Mouse (Mus musculus) neural tube, embryonic 12.5 days (tissue): ENCODE results near the gene Mfsd5. TPM values are rescaled to one million over a fixed set of nuclear protein-coding genes. Genes with fewer than 3 reads are reported as not detected.

ENCODE experiments used
- ATAC-seq: fragments of 200-750 bp; cut with Nextera tagmentation; 2 replicates; pipeline ENCODE4 v1.8.0; 2017; ENCODE audit warnings: low read depth, mild to moderate bottlenecking, moderate TSS enrichment, moderate library complexity; ENCODE audit not compliant: low FRiP score
- H3K27ac ChIP-seq: fragments of 300-500 bp; sonication (generic); 2 replicates; pipeline ENCODE4 v1.5.1; 2016
- H3K27me3 ChIP-seq: fragments of 300-500 bp; sonication (generic); replicated peaks from 2 replicates; pipeline ENCODE4 v1.6.1; 2016; ENCODE audit warnings: mild to moderate bottlenecking
- H3K36me3 ChIP-seq: fragments of 300-500 bp; sonication (generic); 2 replicates; pipeline ENCODE4 v1.6.1; 2016; ENCODE audit warnings: mild to moderate bottlenecking
- H3K4me1 ChIP-seq: fragments of 300-500 bp; sonication (generic); 2 replicates; pipeline ENCODE4 v1.6.1; 2016
- H3K4me2 ChIP-seq: fragments of 300-500 bp; sonication (generic); replicated peaks from 2 replicates; pipeline ENCODE4 v1.6.1; 2016; ENCODE audit warnings: mild to moderate bottlenecking
- H3K4me3 ChIP-seq: fragments of 300-500 bp; sonication (generic); 2 replicates; pipeline ENCODE4 v1.5.1; 2016
- H3K9ac ChIP-seq: fragments of 300-500 bp; sonication (generic); 2 replicates; pipeline ENCODE4 v1.6.1; 2016; ENCODE audit warnings: mild to moderate bottlenecking
- H3K9me3 ChIP-seq: fragments of 300-500 bp; sonication (generic); 2 replicates; pipeline ENCODE4 v1.6.1; 2016; ENCODE audit warnings: mild to moderate bottlenecking
- WGBS: fragments of 180-500 bp; shearing (Covaris S2); methylation state at CpG from one replicate; pipeline ENCODE4 v1.1.7; 2016; 5-methylcytosine and 5-hydroxymethylcytosine counted together
- polyA plus RNA-seq: library from polyadenylated mRNA; unstranded; fragments of >200 nt; fragmentation: Nextera tagmentation; extraction: Ambion mirVana; gene quantifications from 2 replicates; pipeline ENCODE4 v1.2.1, GENCODE M21; 2016

Mfsd5 gene
- 53.2 and 56.4 TPM in 2 replicates for polyA plus RNA-seq

GRCm38 (mm10) chr15:102279092-102279782 lies at the start of gene Mfsd5:
TSS of gene Mfsd5 (plus strand) at chr15:102279454.
- peak within 1 kb of the TSS; percentile 96 for H3K4me2 ChIP-seq
- H3K4me1 ChIP-seq: peaks cover 14% of the 10 kb centered on the region
- ATAC-seq: peak; percentile 97
- peak within 1 kb of the TSS; percentile 74 for H3K9ac ChIP-seq
- H3K27ac ChIP-seq: peak within 1 kb of the TSS; percentile 53; the same call in 1 of the 2 replicates
- H3K36me3 ChIP-seq: peaks cover 25% of the 10 kb centered on the region
- H3K4me3 ChIP-seq: peak within 1 kb of the TSS; percentile 86
- no peaks in the 10 kb centered on the region for H3K27me3 ChIP-seq
- under 1% methylated on average over 65 of the region's 65 CpGs for WGBS
- H3K9me3 ChIP-seq: no peaks in the 10 kb centered on the region

GRCm38 (mm10) chr15:102230408-102231321 lies 48.6 kb upstream of the Mfsd5 start:
- Histone ChIP-seq H3K4me3 (no peak overlapping the region), H3K9ac (no peak overlapping the region), H3K27ac (no peak overlapping the region), H3K4me2 (no peak overlapping the region), H3K36me3 (0 out of 2 replicates have a peak, but pooled peaks cover 4% of the 10 kb centered on the region), H3K9me3 (no peaks in the 10 kb centered on the region), H3K4me1 (no peaks in the 10 kb centered on the region; the same call in 1 of the 2 replicates), H3K27me3 (no peaks in the 10 kb centered on the region)
- 85% methylated on average over 17 of the region's 17 CpGs for WGBS
- ATAC-seq: no peak

GRCm38 (mm10) chr15:102231748-102232147 lies 47.5 kb upstream of the Mfsd5 start, which contains the start of gene Itgb7:
TSS of gene Itgb7 (minus strand) at chr15:102231944.
- Histone ChIP-seq H3K4me3 (no peak within 1 kb of the TSS), H3K9me3 (no peaks in the 10 kb centered on the region), H3K9ac (no peak within 1 kb of the TSS), H3K36me3 (0 out of 2 replicates have a peak, but pooled peaks cover 4% of the 10 kb centered on the region), H3K27ac (no peak within 1 kb of the TSS), H3K4me2 (no peak within 1 kb of the TSS), H3K27me3 (no peaks in the 10 kb centered on the region), H3K4me1 (no peaks in the 10 kb centered on the region; the same call in 1 of the 2 replicates)
- 59% methylated on average over 6 of the region's 6 CpGs for WGBS
- ATAC-seq: no peak

GRCm38 (mm10) chr15:102232764-102233163 lies 46.5 kb upstream of the Mfsd5 start:
- no peak overlapping the region for H3K4me2 ChIP-seq
- WGBS: 88% methylated on average over 7 of the region's 7 CpGs

GRCm38 (mm10) chr15:102233896-102234295 lies 45.4 kb upstream of the Mfsd5 start:
- H3K27ac ChIP-seq: no peak overlapping the region
- no peak overlapping the region for H3K9ac ChIP-seq
- no peak overlapping the region for H3K4me3 ChIP-seq
- 0 out of 2 replicates have a peak, but pooled peaks cover 4% of the 10 kb centered on the region for H3K36me3 ChIP-seq
- WGBS: 18% methylated on average over 2 of the region's 2 CpGs
- H3K4me1 ChIP-seq: no peaks in the 10 kb centered on the region; the same call in 1 of the 2 replicates
- H3K9me3 ChIP-seq: no peaks in the 10 kb centered on the region
- ATAC-seq: no peak
- H3K4me2 ChIP-seq: no peak overlapping the region
- H3K27me3 ChIP-seq: no peaks in the 10 kb centered on the region

More at GRCm38 (mm10) chr15:102232764-102233163, 46.5 kb upstream of the Mfsd5 start:
- Histone ChIP-seq H3K4me3 (no peak overlapping the region), H3K36me3 (0 out of 2 replicates have a peak, but pooled peaks cover 4% of the 10 kb centered on the region), H3K27ac (no peak overlapping the region), H3K4me1 (no peaks in the 10 kb centered on the region; the same call in 1 of the 2 replicates), H3K9me3 (no peaks in the 10 kb centered on the region), H3K9ac (no peak overlapping the region), H3K27me3 (no peaks in the 10 kb centered on the region)
- no peak for ATAC-seq

- peaks cover 4% of the 10 kb centered on the region; the same call in 1 of the 2 replicates for H3K27me3 ChIP-seq
- H3K36me3 ChIP-seq: 0 out of 2 replicates have a peak, but pooled peaks cover 4% of the 10 kb centered on the region
- no peaks in the 10 kb centered on the region for H3K9me3 ChIP-seq
- no peak overlapping the region for H3K4me3 ChIP-seq
- no peak overlapping the region for H3K27ac ChIP-seq
- peak overlapping the region; percentile 13; the same call in 1 of the 2 replicates for H3K4me2 ChIP-seq
- 39% methylated on average over 21 of the region's 21 CpGs for WGBS
- no peak for ATAC-seq
- 0 out of 2 replicates have a peak overlapping the region, but pooled peaks have one; percentile 26 for H3K9ac ChIP-seq
- no peaks in the 10 kb centered on the region; the same call in 1 of the 2 replicates for H3K4me1 ChIP-seq
These were observed 43.8 kb upstream of the Mfsd5 start for GRCm38 (mm10) chr15:102235371-102236027.

GRCm38 (mm10) chr15:102238543-102239259 lies 40.6 kb upstream of the Mfsd5 start:
- Histone ChIP-seq H3K27ac (no peak overlapping the region), H3K27me3 (peaks cover 18% of the 10 kb centered on the region), H3K9ac (no peak overlapping the region), H3K36me3 (0 out of 2 replicates have a peak, but pooled peaks cover 4% of the 10 kb centered on the region), H3K9me3 (no peaks in the 10 kb centered on the region), H3K4me3 (no peak overlapping the region), H3K4me2 (no peak overlapping the region), H3K4me1 (peaks cover 9% of the 10 kb centered on the region)
- 90% methylated on average over 14 of the region's 14 CpGs for WGBS
- peak; percentile 39; the same call in 1 of the 2 replicates for ATAC-seq

GRCm38 (mm10) chr15:102239260-102239590 lies 40.0 kb upstream of the Mfsd5 start:
- H3K4me2 ChIP-seq: no peak overlapping the region
- no peak overlapping the region for H3K27ac ChIP-seq
- H3K4me1 ChIP-seq: peaks cover 15% of the 10 kb centered on the region
- no peaks in the 10 kb centered on the region for H3K9me3 ChIP-seq
- no peak overlapping the region for H3K4me3 ChIP-seq
- peaks cover 23% of the 10 kb centered on the region for H3K27me3 ChIP-seq
- ATAC-seq: peak; percentile 86
- H3K36me3 ChIP-seq: 0 out of 2 replicates have a peak, but pooled peaks cover 4% of the 10 kb centered on the region
- H3K9ac ChIP-seq: no peak overlapping the region
- WGBS: 15% methylated on average over 9 of the region's 9 CpGs

GRCm38 (mm10) chr15:102239851-102240250 lies 39.4 kb upstream of the Mfsd5 start:
- no peak for ATAC-seq
- WGBS: 78% methylated on average over 11 of the region's 11 CpGs
- peaks cover 28% of the 10 kb centered on the region for H3K27me3 ChIP-seq

GRCm38 (mm10) chr15:102240607-102241006 lies 38.6 kb upstream of the Mfsd5 start:
- Histone ChIP-seq H3K36me3 (0 out of 2 replicates have a peak, but pooled peaks cover 1% of the 10 kb centered on the region), H3K9ac (no peak overlapping the region), H3K27ac (no peak overlapping the region), H3K9me3 (no peaks in the 10 kb centered on the region), H3K27me3 (peaks cover 35% of the 10 kb centered on the region), H3K4me2 (no peak overlapping the region), H3K4me1 (peaks cover 26% of the 10 kb centered on the region), H3K4me3 (no peak overlapping the region)
- ATAC-seq: no peak
- 81% methylated on average over 4 of the region's 4 CpGs for WGBS

More at GRCm38 (mm10) chr15:102239851-102240250, 39.4 kb upstream of the Mfsd5 start:
- H3K9me3 ChIP-seq: no peaks in the 10 kb centered on the region
- no peak overlapping the region for H3K9ac ChIP-seq
- no peak overlapping the region for H3K4me3 ChIP-seq
- H3K4me1 ChIP-seq: peaks cover 19% of the 10 kb centered on the region
- H3K36me3 ChIP-seq: 0 out of 2 replicates have a peak, but pooled peaks cover 4% of the 10 kb centered on the region
- H3K27ac ChIP-seq: no peak overlapping the region
- no peak overlapping the region for H3K4me2 ChIP-seq
